ENCODE assay signal across 11 mouse cellular contexts in the genomic region with DNA sequence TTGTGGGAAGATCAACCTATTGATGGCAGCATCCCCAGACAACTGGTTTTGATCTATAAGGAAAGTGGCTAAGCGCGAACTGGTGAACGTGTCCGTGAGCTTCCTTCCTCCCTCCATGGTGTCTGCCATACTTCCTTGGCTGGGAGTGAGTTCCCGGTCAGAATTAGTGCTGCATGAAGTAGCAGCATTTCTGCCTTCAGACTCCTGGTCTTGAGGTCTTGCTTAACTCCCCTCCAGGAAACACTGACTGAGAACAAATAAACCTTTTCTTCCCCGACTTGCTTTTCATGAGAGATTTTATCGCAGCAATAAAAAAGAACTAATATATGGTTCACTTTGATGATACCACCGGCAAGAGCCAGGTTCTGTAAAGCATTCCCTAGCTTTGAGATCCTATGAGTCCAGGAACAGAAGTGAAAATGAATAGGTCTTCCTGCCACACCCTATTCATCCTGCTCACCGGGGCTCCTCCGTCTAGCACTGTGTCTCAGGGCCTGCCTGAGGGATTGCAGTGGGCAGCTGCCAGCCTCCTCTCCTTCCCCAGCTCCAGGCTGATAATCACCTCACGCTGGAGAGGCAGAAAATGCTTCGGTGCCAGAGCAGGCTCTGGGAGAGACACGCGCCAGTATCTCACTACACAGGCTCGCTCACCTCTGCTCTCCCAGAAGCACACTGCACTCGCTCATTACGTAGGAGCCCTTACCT. TPM values are rescaled to one million over a fixed set of nuclear protein-coding genes. Genes with fewer than 3 reads are reported as not detected.
DNase-seq lines count a peak whose midpoint lies in the region; ATAC-seq and TF ChIP-seq lines count a peak whose summit lies in the region.
"Had no signal": no experiment of that assay in that cellular context is flagged by ENCODE, and none has a peak within 500 bp of the region (broad histone marks: within the 10 kb centered on the region; RNA-seq: fewer than 3 reads in every experiment).

No protein-coding gene starts in this region.

- H3K4me2 ChIP-seq in forebrain, embryonic 15.5 days (replicated peaks), result no peak overlapping the region
- no peak overlapping the region for H3K4me2 ChIP-seq in forebrain, postnatal 0 days (ENCODE audit: low read depth)
- H3K4me2 ChIP-seq in kidney, embryonic 16.5 days (replicated peaks; ENCODE audit: low read depth, low read length), result no peak overlapping the region
- H3K4me2 ChIP-seq: lung, embryonic 14.5 days had no signal

- WGBS in forebrain, embryonic 15.5 days, result 56% methylated on average over 17 of the region's 17 CpGs
- 52% methylated on average over 17 of the region's 17 CpGs for WGBS in forebrain, postnatal 0 days
- WGBS in kidney, embryonic 16.5 days, result 51% methylated on average over 17 of the region's 17 CpGs
- 86% methylated on average over 17 of the region's 17 CpGs for WGBS in macrophage (ENCODE audit: missing documents)

- peaks cover 4% of the 10 kb centered on the region; the same call in 1 of the 2 replicates for H3K4me1 ChIP-seq in forebrain, embryonic 15.5 days
- H3K4me1 ChIP-seq in forebrain, postnatal 0 days (ENCODE audit: insufficient read depth), result no peaks in the 10 kb centered on the region
- no peaks in the 10 kb centered on the region; the same call in 1 of the 2 replicates for H3K4me1 ChIP-seq in kidney, embryonic 16.5 days (ENCODE audit: insufficient read depth, low read length)

- peak overlapping the region; percentile 12; the same call in 1 of the 2 replicates for H3K27ac ChIP-seq in forebrain, embryonic 15.5 days (replicated peaks)
- no peak overlapping the region for H3K27ac ChIP-seq in forebrain, postnatal 0 days (ENCODE audit: low read depth, low read length)
- peak overlapping the region; percentile 77 for H3K27ac ChIP-seq in kidney, embryonic 16.5 days (ENCODE audit: low read length)
- H3K27ac ChIP-seq in macrophage, result peak overlapping the region; percentile 42

- H3K27me3 ChIP-seq in forebrain, embryonic 15.5 days, result no peaks in the 10 kb centered on the region
- H3K27me3 ChIP-seq in forebrain, postnatal 0 days (ENCODE audit: insufficient read depth, low read length), result no peaks in the 10 kb centered on the region
- H3K27me3 ChIP-seq in kidney, embryonic 16.5 days (ENCODE audit: insufficient read depth, low read length), result no peaks in the 10 kb centered on the region

- H3K9ac ChIP-seq in forebrain, embryonic 15.5 days (replicated peaks), result no peak overlapping the region
- no peak overlapping the region for H3K9ac ChIP-seq in forebrain, postnatal 0 days
- no peak overlapping the region for H3K9ac ChIP-seq in kidney, embryonic 16.5 days (replicated peaks; ENCODE audit: low read length)
- H3K9ac ChIP-seq: lung, embryonic 14.5 days had no signal

- H3K4me3 ChIP-seq in forebrain, embryonic 15.5 days, result no peak overlapping the region
- no peak overlapping the region for H3K4me3 ChIP-seq in forebrain, postnatal 0 days (ENCODE audit: low read depth, low read length)
- H3K4me3 ChIP-seq in kidney, embryonic 16.5 days (ENCODE audit: low read length), result no peak overlapping the region
- no peak overlapping the region for H3K4me3 ChIP-seq in macrophage (ENCODE audit: inconsistent target)

- ATAC-seq in forebrain, embryonic 15.5 days (replicated peaks), result peak; percentile 55; the same call in 1 of the 2 replicates
- ATAC-seq in forebrain, postnatal 0 days, result no peak
- ATAC-seq in kidney, embryonic 16.5 days (ENCODE audit: low FRiP score, low TSS enrichment), result 0 out of 2 replicates have a peak, but pooled peaks have one; percentile 42

- H3K9me3 ChIP-seq in forebrain, embryonic 15.5 days, result no peaks in the 10 kb centered on the region
- H3K9me3 ChIP-seq in forebrain, postnatal 0 days (ENCODE audit: low read length), result no peaks in the 10 kb centered on the region
- peaks cover 7% of the 10 kb centered on the region for H3K9me3 ChIP-seq in kidney, embryonic 16.5 days (ENCODE audit: low read length)

- TF ChIP-seq CTCF in forebrain, postnatal 0 days (IDR thresholded peaks at IDR 0.05; ENCODE audit: low read depth), result no peak

- 0 out of 2 replicates have a peak, but pooled peaks cover 4% of the 10 kb centered on the region for H3K36me3 ChIP-seq in forebrain, embryonic 15.5 days
- peaks cover 2% of the 10 kb centered on the region; the same call in 1 of the 2 replicates for H3K36me3 ChIP-seq in forebrain, postnatal 0 days (ENCODE audit: insufficient read depth)
- peaks cover 19% of the 10 kb centered on the region for H3K36me3 ChIP-seq in kidney, embryonic 16.5 days (ENCODE audit: insufficient read depth, low read length)
- H3K36me3 ChIP-seq in macrophage (ENCODE audit: inconsistent target), result peaks cover 33% of the 10 kb centered on the region

- H3K79me2 ChIP-seq in macrophage (ENCODE audit: inconsistent target), result no peaks in the 10 kb centered on the region

- DNase-seq in forebrain, postnatal 0 days, result no peak
- DNase-seq in kidney, postnatal 25 days, result no peak
- DNase-seq in brain, adult 2 months (ENCODE audit: low read depth, low spot score), result peak; percentile 36
- no peak for DNase-seq in adrenal gland, adult 18-20 months (ENCODE audit: low spot score in 2 of 2)
- no peak for DNase-seq in kidney, postnatal 36 days
- DNase-seq: B cell, adult 2 months; lung, embryonic 14.5 days; thymus, postnatal 25 days had no signal

RNA-seq across cellular contexts. Expression of a gene that starts 56.1 kb away (rescaled TPM):
- polyA plus RNA-seq in forebrain, embryonic 15.5 days (2015; fragmentation: Nextera tagmentation; extraction: Ambion mirVana), result 24.8 and 27.5 TPM in 2 replicates
- 23.9 and 29.0 TPM in 2 replicates for total RNA-seq in forebrain, postnatal 0 days (2014; rRNA removed)
- polyA plus RNA-seq in forebrain, postnatal 0 days (2015; fragmentation: Nextera tagmentation; extraction: Ambion mirVana), result 17.8 and 26.1 TPM in 2 replicates
- 22.4 and 23.2 TPM in 2 replicates for polyA plus RNA-seq in kidney, embryonic 16.5 days (2015; fragmentation: Nextera tagmentation; extraction: Ambion mirVana)
- 100 to 1,000 TPM in 16 of 26 experiments, 10 to 100 TPM in 10; 29.6 to 150 (median 117) TPM for total RNA-seq in macrophage (2018; cell fraction: chromatin; rRNA removed)
- 10 to 100 TPM; 36.8 to 62.0 (median 48.9) TPM for total RNA-seq in macrophage (2018; cell fraction: cytosol; rRNA removed)
- 100 to 1,000 TPM in 6 of 26 experiments, 10 to 100 TPM in 20; 29.7 to 132 (median 83.1) TPM for total RNA-seq in macrophage (2018; cell fraction: nucleus; rRNA removed)
- polyA plus RNA-seq in macrophage (2018), result 49.1 to 69.6 TPM (median 49.5 TPM) in 3 replicates
- total RNA-seq in adrenal gland, adult 18-20 months (2021), result 10 to 100 TPM; 16.9 to 18.4 TPM
